Mouse (Mus musculus): ENCODE results near the gene Igf2bp1. TPM values are rescaled to one million over a fixed set of nuclear protein-coding genes. Genes with fewer than 3 reads are reported as not detected.

Gene Igf2bp1
- total and polyA plus RNA-seq, 2 experiments from 2014 or later: 2.5 to 3.3 TPM

GRCm38 (mm10) chr11:95987854-95988447, 17.8 kb downstream of the Igf2bp1 start:
- H3K36me3 ChIP-seq (ENCODE audit: insufficient read depth): no peaks in the 10 kb centered on the region
- DNase-seq (no peak), ATAC-seq (no peak)
- H3K27ac ChIP-seq (ENCODE audit: low read depth, low read length): no peak overlapping the region
- no peak overlapping the region for H3K9ac ChIP-seq
- no peak overlapping the region for H3K4me3 ChIP-seq (ENCODE audit: low read depth, low read length)
- no peaks in the 10 kb centered on the region for H3K9me3 ChIP-seq (ENCODE audit: low read length)
- WGBS: 47% methylated on average over 6 of the region's 6 CpGs
- no peak overlapping the region for H3K4me2 ChIP-seq (ENCODE audit: low read depth)
- no peaks in the 10 kb centered on the region for H3K27me3 ChIP-seq (ENCODE audit: insufficient read depth, low read length)
- 0 out of 2 replicates have a peak, but pooled peaks cover 6% of the 10 kb centered on the region for H3K4me1 ChIP-seq (ENCODE audit: insufficient read depth)
- TF ChIP-seq CTCF (IDR thresholded peaks at IDR 0.05; ENCODE audit: low read depth): no peak

GRCm38 (mm10) chr11:95982475-95982874, 23.3 kb downstream of the Igf2bp1 start:
- no peaks in the 10 kb centered on the region for H3K27me3 ChIP-seq (ENCODE audit: insufficient read depth, low read length)
- ATAC-seq: no peak
- no peak overlapping the region for H3K4me3 ChIP-seq (ENCODE audit: low read depth, low read length)
- H3K36me3 ChIP-seq (ENCODE audit: insufficient read depth): no peaks in the 10 kb centered on the region
- DNase-seq: no peak
- no peak overlapping the region for H3K9ac ChIP-seq
- H3K9me3 ChIP-seq (ENCODE audit: low read length): no peaks in the 10 kb centered on the region
- TF ChIP-seq CTCF (IDR thresholded peaks at IDR 0.05; ENCODE audit: low read depth): no peak
- WGBS: 62% methylated on average over 1 of the region's 1 CpGs
- H3K4me2 ChIP-seq (ENCODE audit: low read depth): no peak overlapping the region
- no peak overlapping the region for H3K27ac ChIP-seq (ENCODE audit: low read depth, low read length)
- H3K4me1 ChIP-seq (ENCODE audit: insufficient read depth): no peaks in the 10 kb centered on the region

- no peak overlapping the region for H3K9ac ChIP-seq
- 86% methylated on average over 12 of the region's 12 CpGs for WGBS
- no peak overlapping the region for H3K4me2 ChIP-seq (ENCODE audit: low read depth)
- H3K4me3 ChIP-seq (ENCODE audit: low read depth, low read length): no peak overlapping the region
- TF ChIP-seq CTCF (IDR thresholded peaks at IDR 0.05; ENCODE audit: low read depth): no peak
- H3K27ac ChIP-seq (ENCODE audit: low read depth, low read length): no peak overlapping the region
- DNase-seq: no peak
- H3K27me3 ChIP-seq (ENCODE audit: insufficient read depth, low read length): no peaks in the 10 kb centered on the region
- H3K9me3 ChIP-seq (ENCODE audit: low read length): no peaks in the 10 kb centered on the region
- no peaks in the 10 kb centered on the region for H3K36me3 ChIP-seq (ENCODE audit: insufficient read depth)
- no peak for ATAC-seq
- no peaks in the 10 kb centered on the region for H3K4me1 ChIP-seq (ENCODE audit: insufficient read depth)
Measured at GRCm38 (mm10) chr11:95981804-95982203, 23.9 kb downstream of the Igf2bp1 start.

- no peak for ATAC-seq
Measured at GRCm38 (mm10) chr11:95980762-95981418, 24.9 kb downstream of the Igf2bp1 start.

GRCm38 (mm10) chr11:95978487-95978886, 27.3 kb downstream of the Igf2bp1 start:
- H3K4me3 ChIP-seq (ENCODE audit: low read depth, low read length): no peak overlapping the region
- 0 out of 2 replicates have a peak, but pooled peaks cover 2% of the 10 kb centered on the region for H3K36me3 ChIP-seq (ENCODE audit: insufficient read depth)
- no peaks in the 10 kb centered on the region for H3K4me1 ChIP-seq (ENCODE audit: insufficient read depth)
- H3K9ac ChIP-seq: no peak overlapping the region
- DNase-seq (no peak), ATAC-seq (no peak)
- H3K27ac ChIP-seq (ENCODE audit: low read depth, low read length): no peak overlapping the region
- no peak overlapping the region for H3K4me2 ChIP-seq (ENCODE audit: low read depth)
- TF ChIP-seq CTCF (IDR thresholded peaks at IDR 0.05; ENCODE audit: low read depth): peak; percentile 42; the same call in 1 of the 2 replicates
- WGBS: 86% methylated on average over 3 of the region's 3 CpGs
- H3K9me3 ChIP-seq (ENCODE audit: low read length): no peaks in the 10 kb centered on the region
- no peaks in the 10 kb centered on the region for H3K27me3 ChIP-seq (ENCODE audit: insufficient read depth, low read length)

More at GRCm38 (mm10) chr11:95980762-95981418, 24.9 kb downstream of the Igf2bp1 start:
- peak; percentile 66 for TF ChIP-seq CTCF (IDR thresholded peaks at IDR 0.05; ENCODE audit: low read depth)
- 60% methylated on average over 8 of the region's 8 CpGs for WGBS
- Histone ChIP-seq H3K36me3 (ENCODE audit: insufficient read depth) (no peaks in the 10 kb centered on the region), H3K9me3 (ENCODE audit: low read length) (no peaks in the 10 kb centered on the region), H3K27ac (ENCODE audit: low read depth, low read length) (no peak overlapping the region), H3K4me2 (ENCODE audit: low read depth) (no peak overlapping the region), H3K9ac (no peak overlapping the region), H3K27me3 (ENCODE audit: insufficient read depth, low read length) (no peaks in the 10 kb centered on the region), H3K4me3 (ENCODE audit: low read depth, low read length) (no peak overlapping the region), H3K4me1 (ENCODE audit: insufficient read depth) (no peaks in the 10 kb centered on the region)
- DNase-seq: no peak

- Histone ChIP-seq H3K27ac (ENCODE audit: low read depth, low read length) (no peak overlapping the region), H3K9ac (no peak overlapping the region), H3K27me3 (ENCODE audit: insufficient read depth, low read length) (no peaks in the 10 kb centered on the region), H3K4me1 (ENCODE audit: insufficient read depth) (no peaks in the 10 kb centered on the region), H3K4me2 (ENCODE audit: low read depth) (no peak overlapping the region), H3K4me3 (ENCODE audit: low read depth, low read length) (no peak overlapping the region), H3K36me3 (ENCODE audit: insufficient read depth) (0 out of 2 replicates have a peak, but pooled peaks cover 8% of the 10 kb centered on the region), H3K9me3 (ENCODE audit: low read length) (no peaks in the 10 kb centered on the region)
- ATAC-seq: no peak
- 97% methylated on average over 2 of the region's 2 CpGs for WGBS
- TF ChIP-seq CTCF (IDR thresholded peaks at IDR 0.05; ENCODE audit: low read depth): no peak
- no peak for DNase-seq
Measured at GRCm38 (mm10) chr11:95976290-95976689, 29.4 kb downstream of the Igf2bp1 start.

- Histone ChIP-seq H3K27me3 (ENCODE audit: insufficient read depth, low read length) (no peaks in the 10 kb centered on the region), H3K4me1 (ENCODE audit: insufficient read depth) (no peaks in the 10 kb centered on the region), H3K9me3 (ENCODE audit: low read length) (no peaks in the 10 kb centered on the region), H3K4me2 (ENCODE audit: low read depth) (no peak overlapping the region), H3K36me3 (ENCODE audit: insufficient read depth) (peaks cover 12% of the 10 kb centered on the region), H3K4me3 (ENCODE audit: low read depth, low read length) (no peak overlapping the region), H3K9ac (no peak overlapping the region), H3K27ac (ENCODE audit: low read depth, low read length) (no peak overlapping the region)
- no peak for DNase-seq
- ATAC-seq: no peak
- WGBS: 93% methylated on average over 5 of the region's 5 CpGs
- TF ChIP-seq CTCF (IDR thresholded peaks at IDR 0.05; ENCODE audit: low read depth): 0 out of 2 replicates have a peak, but pooled peaks have one; percentile 28
Measured at GRCm38 (mm10) chr11:95975694-95976093, 30.0 kb downstream of the Igf2bp1 start.

Measured in forebrain, postnatal 0 days (tissue).